Mouse (Mus musculus) heart, adult 18-20 months (tissue): ENCODE results near the gene Wdr70. TPM values are rescaled to one million over a fixed set of nuclear protein-coding genes. Genes with fewer than 3 reads are reported as not detected.

ENCODE experiments used
- DNase-seq, 2 experiments: peaks; one replicate each; pipeline ENCODE4 v3.0.0; 2021 to 2022; ENCODE audit warnings: mixed read lengths in 1 of 2
- total RNA-seq, 2 experiments: library from RNA; stranded (reverse); gene quantifications; 2 replicates each; pipeline ENCODE4 v1.2.3; 2021

Gene Wdr70
- total RNA-seq, 2 experiments from 2014 or later = 20.5 to 21.6 TPM

- DNase-seq = no peak
These were observed 67.8 kb downstream of the Wdr70 start for GRCm38 (mm10) chr15:8031211-8031610.

DNA sequence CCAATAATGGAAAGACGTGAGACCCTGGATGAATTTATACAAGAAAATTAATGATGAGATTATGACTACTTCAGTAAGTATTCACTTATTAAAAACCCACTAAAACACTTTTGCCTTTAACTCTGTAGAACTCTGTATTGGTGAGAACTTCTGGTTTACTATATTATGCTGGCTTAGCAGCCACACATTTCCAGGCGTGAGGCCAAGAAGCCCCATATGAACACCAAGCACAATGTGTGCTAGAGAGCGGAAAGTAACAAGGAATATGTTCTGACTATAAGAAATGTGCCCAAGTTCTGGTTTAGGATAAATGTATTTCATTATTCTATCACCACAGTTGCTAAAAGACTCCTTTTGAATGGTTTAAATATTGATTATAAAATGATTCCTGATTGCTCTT, 68.4 kb downstream of the Wdr70 start:
- DNase-seq = no peak

DNA sequence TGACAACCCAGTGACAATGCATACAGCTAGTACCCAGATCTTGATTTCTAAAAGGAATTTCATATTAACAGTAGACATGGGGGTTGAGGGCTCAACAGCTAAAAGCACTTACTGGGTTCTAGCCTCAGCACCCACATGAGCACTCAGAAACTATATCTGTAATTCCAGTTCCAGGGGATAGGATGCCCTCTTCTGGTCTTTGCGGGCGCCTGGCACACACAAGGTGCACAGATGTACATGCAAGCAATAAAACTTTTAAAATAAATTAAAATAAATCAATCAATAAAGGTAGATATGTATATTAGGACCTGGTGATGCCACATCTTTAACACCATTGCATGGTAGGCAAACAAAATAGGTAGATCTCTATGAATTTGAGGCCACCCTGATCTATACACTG, 71.5 kb downstream of the Wdr70 start:
- DNase-seq = no peak

GRCm38 (mm10) chr15:8011418-8011817, 87.6 kb downstream of the Wdr70 start:
- DNase-seq = no peak

DNA sequence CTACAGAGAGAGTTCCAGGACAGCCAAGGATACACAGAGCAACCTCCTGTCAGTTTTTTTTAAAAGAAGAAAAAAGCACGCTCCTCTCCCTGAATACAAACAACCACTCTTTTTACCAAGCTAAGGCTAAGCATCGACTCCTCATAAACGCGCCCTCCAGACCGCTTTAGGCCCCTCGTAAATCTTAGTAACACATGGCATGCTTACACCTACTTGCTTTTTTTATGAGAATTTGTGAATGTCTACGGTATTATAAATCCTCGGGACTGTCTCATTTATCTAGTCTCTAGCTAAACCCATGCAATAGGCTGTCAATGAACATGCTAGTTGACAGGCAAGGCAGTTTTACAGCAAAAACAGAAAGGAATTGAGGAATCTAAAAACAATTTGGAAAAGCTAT, 91.6 kb downstream of the Wdr70 start:
- DNase-seq = no peak

DNA sequence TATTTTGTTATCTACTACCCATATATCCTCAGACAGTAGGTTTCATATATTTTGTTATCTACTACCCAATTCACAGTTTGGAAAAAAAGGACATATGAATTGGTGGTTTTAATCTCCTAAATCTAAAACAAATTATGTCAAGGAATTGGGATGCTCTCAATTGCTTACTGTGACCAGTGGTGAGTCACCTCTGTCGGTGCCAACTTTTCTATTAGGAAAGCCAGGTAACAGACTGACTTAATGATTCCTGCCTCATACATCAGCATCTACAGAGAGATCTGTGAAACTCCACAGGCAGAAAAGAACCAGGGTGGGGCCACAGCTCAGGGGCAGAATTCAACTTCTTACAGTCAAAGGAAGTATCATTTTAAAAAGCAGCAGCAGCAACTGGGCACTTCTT, 93.0 kb downstream of the Wdr70 start:
- no peak for DNase-seq

GRCm38 (mm10) chr15:8005506-8005905, 93.5 kb downstream of the Wdr70 start:
- no peak for DNase-seq

DNA sequence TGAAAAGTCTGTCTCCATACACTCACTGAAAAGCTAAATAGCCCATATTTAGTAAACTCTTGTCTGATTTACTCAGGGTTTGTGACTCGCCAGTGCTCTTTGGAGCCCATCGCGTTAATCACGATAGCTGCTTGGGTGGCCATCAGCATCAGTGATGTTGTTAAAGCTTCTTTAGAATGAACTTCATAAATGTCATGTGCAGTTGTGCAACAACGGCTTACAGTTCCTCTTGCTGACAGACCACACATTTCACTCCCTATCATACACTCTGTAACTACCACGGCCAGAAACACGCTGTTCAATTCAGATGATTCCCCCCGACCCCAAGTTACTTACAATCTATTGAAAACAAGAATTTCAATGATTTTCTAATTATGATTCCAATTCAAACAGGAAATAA, 95.2 kb downstream of the Wdr70 start:
- DNase-seq = no peak

- peak; percentile 14 to 37 for DNase-seq
These were observed 100.0 kb downstream of the Wdr70 start for GRCm38 (mm10) chr15:7998843-7999546.

- DNase-seq = no peak
These were observed 100.9 kb downstream of the Wdr70 start for GRCm38 (mm10) chr15:7998095-7998494.

GRCm38 (mm10) chr15:7993721-7994120, 105.3 kb downstream of the Wdr70 start:
- DNase-seq = no peak

DNA sequence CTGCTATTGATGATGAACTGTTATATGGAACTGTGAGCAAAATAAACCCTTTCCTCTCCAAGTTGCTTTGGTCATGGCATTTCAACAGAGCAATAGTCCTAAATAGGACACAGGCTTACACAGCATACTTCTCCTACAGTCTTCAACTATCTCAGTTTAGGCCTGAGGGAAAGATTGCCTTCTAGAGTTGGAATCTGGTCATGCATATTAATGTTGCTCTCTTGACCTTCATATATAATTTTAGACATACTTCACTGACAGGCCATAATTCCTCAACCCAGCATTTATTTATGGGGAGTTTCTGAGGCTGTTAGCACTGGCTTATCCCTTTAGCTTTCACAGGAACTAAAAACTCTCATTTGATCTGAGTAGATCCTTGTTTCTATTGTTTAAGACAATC, 108.9 kb downstream of the Wdr70 start:
- DNase-seq = no peak

DNA sequence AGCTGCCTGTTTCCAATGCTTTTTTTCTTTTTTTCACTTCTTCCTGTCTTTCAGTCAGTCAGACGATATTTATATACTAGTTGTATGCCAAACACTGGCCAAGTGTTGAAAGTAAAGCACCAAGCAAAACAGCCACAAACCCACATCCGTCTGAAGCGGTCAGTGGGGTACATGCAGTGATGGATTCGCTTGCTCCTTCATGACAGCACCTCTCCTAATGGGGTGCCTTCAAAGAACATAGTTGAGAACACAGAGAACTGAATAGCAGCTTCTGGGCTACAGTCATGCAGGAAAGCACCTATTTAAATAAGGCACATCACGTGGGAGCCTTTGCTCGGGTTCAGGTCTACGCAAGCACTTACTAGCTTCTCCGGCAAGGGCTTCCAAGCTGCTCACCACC, 111.6 kb downstream of the Wdr70 start:
- DNase-seq = no peak

DNA sequence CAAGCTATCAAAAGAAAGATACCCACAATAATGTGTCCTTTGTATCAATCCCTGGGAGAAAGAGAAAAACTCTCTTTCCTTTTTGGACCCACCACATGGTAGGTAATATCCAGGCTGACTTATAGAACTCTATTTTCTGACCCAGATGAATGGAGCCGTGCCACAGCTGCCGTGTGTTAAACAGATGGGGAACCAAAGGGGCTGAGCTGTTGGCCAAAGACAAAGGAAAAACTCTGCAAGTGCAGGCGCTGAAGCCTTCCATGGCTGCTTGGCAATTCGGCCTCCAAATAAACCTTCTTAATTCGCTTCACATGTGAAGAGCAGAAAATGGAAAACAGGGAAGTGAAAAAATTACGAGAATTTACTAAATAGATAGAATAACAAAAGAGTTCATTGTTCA, 112.7 kb downstream of the Wdr70 start:
- no peak for DNase-seq

DNA sequence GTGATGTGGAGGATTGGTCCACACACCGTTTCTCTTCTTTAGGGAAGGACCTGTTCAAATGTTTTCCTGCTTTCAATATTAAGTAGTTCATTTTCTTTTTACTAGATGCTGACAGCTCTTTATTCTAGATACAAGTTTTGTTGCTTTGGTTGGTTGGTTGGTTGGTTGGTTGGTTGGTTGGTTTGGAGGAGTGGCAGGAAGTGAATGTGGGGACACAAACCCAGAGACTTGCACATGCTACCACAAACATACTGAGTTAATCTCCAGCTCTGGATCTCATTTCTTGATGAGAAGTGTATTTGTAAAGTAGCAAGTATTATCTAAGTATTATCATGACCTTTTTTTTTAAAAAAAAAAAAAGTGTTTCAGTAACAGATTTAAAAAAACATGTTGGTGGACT, 120.4 kb downstream of the Wdr70 start:
- DNase-seq = no peak

- DNase-seq = peak; percentile 14 to 49
These were observed 122.2 kb downstream of the Wdr70 start for GRCm38 (mm10) chr15:7976775-7977174.

GRCm38 (mm10) chr15:7974368-7974767, 124.6 kb downstream of the Wdr70 start:
- DNase-seq = no peak

GRCm38 (mm10) chr15:7972528-7972927, 126.5 kb downstream of the Wdr70 start:
- DNase-seq = no peak

- DNase-seq = peak; percentile 18 to 35
These were observed 136.2 kb downstream of the Wdr70 start for GRCm38 (mm10) chr15:7962786-7963185.

DNA sequence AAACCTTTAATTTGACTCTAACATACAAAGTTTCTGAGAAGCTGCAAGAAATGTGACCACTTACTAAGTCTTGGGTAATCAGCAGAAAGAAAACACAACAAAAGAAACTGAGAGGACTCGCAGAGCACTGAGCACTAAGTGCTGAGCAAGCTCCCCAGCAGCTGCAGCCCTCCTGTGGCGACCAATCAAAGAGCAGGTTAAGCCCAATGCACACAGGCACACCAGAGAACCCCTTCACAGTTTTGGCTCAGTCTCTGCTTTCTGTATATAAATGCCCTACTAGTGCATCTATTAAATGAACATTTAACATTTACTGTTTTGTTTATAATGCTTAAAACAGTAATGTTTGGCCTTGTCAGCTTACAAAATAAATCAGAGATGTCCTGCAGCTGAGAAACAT, 137.5 kb downstream of the Wdr70 start:
- no peak for DNase-seq

DNA sequence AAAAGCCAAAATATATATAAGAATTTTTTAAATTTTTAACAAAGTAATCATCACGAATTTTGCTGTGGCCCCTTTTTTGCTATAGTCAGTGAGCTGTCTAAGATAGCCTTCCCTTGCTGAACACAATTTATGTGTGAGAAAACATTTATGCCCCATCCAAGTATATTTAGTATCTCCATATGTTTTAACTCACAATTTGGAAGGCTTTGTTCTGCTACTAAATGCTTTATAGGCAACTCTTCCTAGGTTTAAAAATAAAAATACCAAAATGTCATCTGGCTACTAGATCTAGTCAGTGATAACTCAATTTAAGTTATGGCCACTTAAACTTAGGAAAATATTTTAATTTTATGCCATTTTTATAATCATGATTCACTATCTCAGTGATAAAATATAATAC, 142.1 kb downstream of the Wdr70 start:
- no peak for DNase-seq

DNA sequence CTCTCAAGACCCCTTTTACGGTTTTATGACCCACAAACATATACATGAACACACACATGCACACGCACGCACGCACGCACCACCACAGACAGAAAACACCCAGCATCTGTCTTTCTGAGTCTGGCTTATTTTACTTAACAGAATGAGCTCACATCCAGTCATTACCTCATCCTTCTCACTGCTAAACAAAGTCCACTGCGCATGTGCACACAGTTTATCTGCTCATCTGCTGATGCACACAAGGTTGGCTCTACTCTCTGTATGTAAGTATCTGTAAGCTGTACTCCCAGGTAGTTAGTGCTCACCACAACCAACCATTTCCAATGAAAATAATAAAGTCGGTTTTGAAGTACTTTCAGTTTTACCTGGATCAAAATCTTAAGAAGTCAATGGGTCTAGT, 148.4 kb downstream of the Wdr70 start:
- no peak for DNase-seq

- DNase-seq = no peak
These were observed 157.3 kb downstream of the Wdr70 start for GRCm38 (mm10) chr15:7941690-7942089.

DNA sequence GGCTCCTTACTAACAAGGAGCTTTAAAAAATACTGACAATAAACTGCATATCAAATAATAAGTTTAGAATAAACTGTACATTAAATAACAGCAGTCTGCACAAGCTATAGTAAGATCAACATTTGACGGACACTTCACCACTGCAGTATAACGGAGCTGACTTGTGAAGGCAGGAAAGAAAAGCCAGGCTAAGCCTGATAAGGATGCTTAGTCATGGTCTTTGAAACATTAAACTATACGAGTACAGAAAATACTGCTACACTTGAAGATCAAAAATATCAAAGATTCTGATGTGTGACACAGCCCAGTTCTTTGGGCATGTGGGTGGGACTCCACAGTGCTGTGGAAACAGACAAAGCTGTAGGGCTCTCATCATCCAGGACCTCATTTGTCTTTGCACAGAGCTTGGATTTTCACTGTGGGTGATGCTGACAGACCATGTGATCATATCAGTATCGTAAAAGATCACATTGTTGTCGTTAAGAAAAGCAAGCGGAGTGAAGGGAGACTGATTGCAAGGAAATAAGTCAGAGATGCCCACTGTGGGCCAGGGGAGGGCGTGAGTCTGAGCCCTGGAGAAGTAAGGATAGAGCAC, 163.3 kb downstream of the Wdr70 start:
- no peak for DNase-seq
